Comparison of ENCODE assay signal across 8 mouse cellular contexts in genomic region chr1:127238871-127239314, GRCm38 (mm10). TPM values are rescaled to one million over a fixed set of nuclear protein-coding genes. Genes with fewer than 3 reads are reported as not detected.
DNase-seq lines count a peak whose midpoint lies in the region; ATAC-seq and TF ChIP-seq lines count a peak whose summit lies in the region.
"Had no signal": no experiment of that assay in that cellular context is flagged by ENCODE, and none has a peak within 500 bp of the region (broad histone marks: within the 10 kb centered on the region; RNA-seq: fewer than 3 reads in every experiment).

No protein-coding gene starts in this region.

- no peak overlapping the region for H3K4me2 ChIP-seq in lung, embryonic 14.5 days
- H3K4me2 ChIP-seq: limb, embryonic 12.5 days had no signal

- no peak overlapping the region for H3K27ac ChIP-seq in lung, embryonic 14.5 days (ENCODE audit: low read depth)
- peak overlapping the region; percentile 31; the same call in 1 of the 2 replicates for H3K27ac ChIP-seq in embryonic facial prominence, embryonic 10.5 days (replicated peaks)
- H3K27ac ChIP-seq in olfactory bulb, adult 2 months (ENCODE audit: insufficient read depth, low read depth, low read length): no peak overlapping the region
- H3K27ac ChIP-seq: limb, embryonic 12.5 days had no signal

- no peak overlapping the region for H3K4me3 ChIP-seq in lung, embryonic 14.5 days (ENCODE audit: low read depth, low read length)
- no peak overlapping the region for H3K4me3 ChIP-seq in embryonic facial prominence, embryonic 10.5 days
- H3K4me3 ChIP-seq in olfactory bulb, adult 2 months (ENCODE audit: insufficient read depth, low read depth, low read length): no peak overlapping the region
- H3K4me3 ChIP-seq: limb, embryonic 12.5 days had no signal

- 58% methylated on average over 6 of the region's 6 CpGs for WGBS in lung, embryonic 14.5 days
- 45% methylated on average over 6 of the region's 6 CpGs for whole genome bisulfite sequencing in embryonic facial prominence, embryonic 10.5 days
- 51% methylated on average over 6 of the region's 6 CpGs for WGBS in olfactory bulb, adult 2 months

- no peak for TF ChIP-seq POLR2A in olfactory bulb, adult 2 months (IDR thresholded peaks at IDR 0.05; ENCODE audit: insufficient read depth, low read depth, low read length)

- no peak overlapping the region for H3K9ac ChIP-seq in lung, embryonic 14.5 days
- H3K9ac ChIP-seq: limb, embryonic 12.5 days had no signal

- no peaks in the 10 kb centered on the region for H3K27me3 ChIP-seq in lung, embryonic 14.5 days (ENCODE audit: insufficient read depth, low read length)
- H3K27me3 ChIP-seq in embryonic facial prominence, embryonic 10.5 days (replicated peaks; ENCODE audit: low read depth, poor library complexity, severe bottlenecking): no peaks in the 10 kb centered on the region

- H3K36me3 ChIP-seq in lung, embryonic 14.5 days (ENCODE audit: insufficient read depth): no peaks in the 10 kb centered on the region
- H3K36me3 ChIP-seq in embryonic facial prominence, embryonic 10.5 days (replicated peaks): no peaks in the 10 kb centered on the region
- H3K36me3 ChIP-seq: limb, embryonic 12.5 days had no signal

- no peaks in the 10 kb centered on the region for H3K4me1 ChIP-seq in lung, embryonic 14.5 days (ENCODE audit: insufficient read depth)
- peaks cover 18% of the 10 kb centered on the region for H3K4me1 ChIP-seq in embryonic facial prominence, embryonic 10.5 days
- peaks cover 12% of the 10 kb centered on the region for H3K4me1 ChIP-seq in olfactory bulb, adult 2 months (ENCODE audit: control insufficient read depth, insufficient read depth, low read length)

- TF ChIP-seq CTCF in lung, embryonic 14.5 days (IDR thresholded peaks at IDR 0.05; ENCODE audit: low read depth): peak; percentile 51
- TF ChIP-seq CTCF in olfactory bulb, adult 2 months (IDR thresholded peaks at IDR 0.05; ENCODE audit: insufficient read depth, low read depth, low read length): peak; percentile 23; the same call in 1 of the 2 replicates

- no peak for ATAC-seq in lung, embryonic 14.5 days (ENCODE audit: insufficient read depth)

- no peak for DNase-seq in lung, embryonic 14.5 days
- DNase-seq in lung, postnatal 36 days: no peak
- DNase-seq in embryonic facial prominence, embryonic 10.5 days (ENCODE audit: low spot score): peak; percentile 23
- DNase-seq in induced T-regulatory cell, adult 2 months (ENCODE audit: low read depth): peak; percentile 51
- DNase-seq in left cerebral cortex, adult 8-10 months (ENCODE audit: low spot score in 2 of 2): no peak
- DNase-seq in kidney, postnatal 36 days: no peak

- no peaks in the 10 kb centered on the region for H3K9me3 ChIP-seq in lung, embryonic 14.5 days (ENCODE audit: low read depth, low read length)
- H3K9me3 ChIP-seq in embryonic facial prominence, embryonic 10.5 days: no peaks in the 10 kb centered on the region
- H3K9me3 ChIP-seq: limb, embryonic 12.5 days had no signal

RNA-seq across cellular contexts. Expression of gene Mgat5, which starts 34.1 kb away (rescaled TPM):
- 4.6 and 5.2 TPM in 2 replicates for polyA plus RNA-seq in lung, embryonic 14.5 days (2014; fragmentation: Nextera tagmentation; extraction: Ambion mirVana)
- 4.9 TPM in 2 replicates for polyA plus RNA-seq in embryonic facial prominence, embryonic 10.5 days (2016; fragmentation: Nextera tagmentation; extraction: Ambion mirVana)
- 101 TPM in 1 of 2 replicates, not detected in the other for polyA plus RNA-seq in olfactory bulb, adult 2 months (2012; ENCODE audit: insufficient read depth, insufficient read length, low replicate concordance, missing spikeins)
- 10 to 100 TPM; 65.4 to 79.2 (median 69.7) TPM for total RNA-seq in left cerebral cortex, adult 8-10 months (2022)

Comparison
In these comparisons a context has a peak if more than half of its experiments do, and no peak if none do; other contexts are left out.
1. DNase-seq: peak in embryonic facial prominence, embryonic 10.5 days (single experiment) and induced T-regulatory cell, adult 2 months (single experiment); none in lung, embryonic 14.5 days (single experiment), lung, postnatal 36 days (single experiment), left cerebral cortex, adult 8-10 months (0 of 2) and kidney, postnatal 36 days (0 of 2).